Mouse (Mus musculus) cerebellum, postnatal 10 days (tissue): ENCODE data around the gene Slc41a2.

Experiments
- DNase-seq, 2 experiments: peaks; one replicate each; pipeline ENCODE4 v3.0.0; 2021; ENCODE audit warnings: mixed read lengths in 2 of 2

Slc41a2 gene

DNA sequence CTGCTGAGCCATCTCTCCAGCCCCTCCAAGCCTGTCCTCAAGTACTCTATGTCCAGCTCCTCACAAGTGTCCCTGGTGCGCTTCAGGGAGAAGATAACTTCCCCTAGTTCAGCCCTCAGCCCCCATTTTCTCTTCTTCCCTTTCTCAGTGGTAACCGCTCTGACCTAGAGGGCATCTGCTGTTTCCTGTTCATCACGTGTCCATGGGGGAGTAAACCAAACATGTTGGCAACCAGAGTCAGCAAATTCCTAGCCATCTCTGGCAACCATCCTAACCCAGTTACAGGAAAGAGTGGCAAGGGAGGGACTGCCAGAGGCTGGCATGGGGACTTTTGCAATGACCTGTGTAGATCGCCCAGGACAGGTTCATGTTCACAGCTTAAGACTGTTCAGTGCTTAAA, 36.0 kb downstream of the Slc41a2 start:
- DNase-seq, result peak; percentile 6 to 15

DNA sequence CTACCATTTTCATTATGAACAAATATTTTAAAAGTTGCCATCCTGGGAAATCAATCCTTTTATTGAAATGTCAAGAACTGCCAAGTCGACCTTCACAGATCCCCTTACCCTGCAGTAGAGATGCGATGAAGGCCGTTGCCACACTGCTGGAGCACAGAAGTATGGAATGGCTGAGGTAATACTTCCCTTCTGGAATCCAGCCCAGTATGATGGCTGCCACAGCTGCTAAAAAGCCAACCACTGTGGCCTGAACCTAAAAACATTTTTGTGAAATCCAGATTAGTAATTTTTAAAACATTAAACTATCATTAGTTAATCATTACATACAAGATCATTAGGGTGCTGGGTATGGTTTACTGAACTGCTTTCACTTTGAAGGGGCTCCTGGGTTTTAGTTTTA, 36.6 kb downstream of the Slc41a2 start:
- no peak for DNase-seq

DNA sequence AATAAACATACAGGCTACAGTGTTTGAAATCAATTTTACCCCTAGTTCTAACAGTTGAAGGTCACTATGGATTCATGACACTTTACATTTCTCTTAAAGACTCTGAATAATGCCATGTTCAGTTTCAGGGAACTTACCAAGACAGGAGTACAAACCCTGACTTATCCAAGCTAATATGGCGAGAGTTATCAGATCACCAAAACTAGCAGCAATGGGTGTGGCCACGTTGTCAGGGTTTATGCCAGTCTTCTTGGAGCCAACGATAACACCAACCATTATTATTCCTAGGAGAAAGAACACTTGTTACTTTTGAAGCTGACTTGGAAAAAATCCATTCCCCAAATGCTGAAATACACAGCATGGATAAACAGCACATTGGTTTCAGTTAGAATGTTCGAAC, 40.7 kb downstream of the Slc41a2 start:
- no peak for DNase-seq

DNA sequence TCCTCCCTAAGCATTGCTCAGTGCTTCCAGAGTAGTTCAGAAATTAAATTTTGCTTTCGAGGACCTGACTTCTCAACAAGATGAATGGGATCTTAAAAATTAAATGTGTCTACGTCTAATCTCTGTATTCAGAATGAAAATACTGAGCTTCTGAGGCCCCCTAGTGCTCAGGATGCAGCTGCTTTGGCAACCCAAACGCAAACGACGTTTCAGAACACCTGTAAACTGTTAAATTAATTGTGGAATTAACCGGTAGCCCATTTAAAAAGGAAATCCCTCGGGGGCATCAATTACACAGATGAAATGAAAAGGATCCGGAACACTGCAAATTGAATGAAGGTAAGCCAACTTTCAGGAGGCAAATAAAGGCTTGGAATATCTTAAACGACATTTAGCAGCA, 42.9 kb downstream of the Slc41a2 start:
- peak; percentile 28 to 31 for DNase-seq

DNA sequence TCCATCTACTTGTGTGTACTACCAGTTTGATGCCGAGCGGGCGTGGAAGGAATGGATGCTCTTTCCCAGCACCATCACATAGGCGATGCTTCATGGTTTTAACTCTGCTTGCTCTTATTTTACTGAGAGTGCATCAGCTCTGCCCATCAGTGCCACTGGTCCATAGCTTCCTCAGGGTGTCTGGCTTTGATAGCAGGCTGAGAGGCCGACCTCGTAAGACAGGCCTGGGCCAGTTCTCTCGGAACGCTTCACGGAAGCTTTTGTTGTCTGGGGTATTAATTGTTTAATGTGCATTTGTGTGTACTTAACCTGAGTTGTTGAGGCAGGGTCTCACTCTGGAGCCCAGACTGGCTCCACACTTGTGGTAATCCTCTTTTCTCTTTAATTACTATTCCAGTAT, 44.3 kb downstream of the Slc41a2 start:
- DNase-seq, result no peak

DNA sequence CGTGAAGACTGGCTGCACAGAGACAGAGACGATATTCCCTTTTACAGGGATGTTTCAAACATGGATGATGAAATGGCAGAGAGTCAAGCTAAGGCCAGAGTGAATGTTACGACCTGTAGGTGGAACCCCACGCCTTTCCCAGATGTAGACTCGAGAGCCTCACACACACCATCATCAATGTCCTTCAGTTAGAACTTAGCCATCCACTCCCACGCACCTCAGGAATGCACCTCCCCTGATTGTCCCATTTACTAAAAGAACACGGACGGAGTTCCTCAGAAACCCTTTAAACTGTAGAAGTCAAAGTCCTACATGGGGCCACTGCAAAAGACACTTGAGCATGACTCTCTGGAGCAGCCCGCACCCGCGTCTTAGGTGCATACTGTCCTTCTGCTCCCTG, 46.0 kb downstream of the Slc41a2 start:
- no peak for DNase-seq

DNA sequence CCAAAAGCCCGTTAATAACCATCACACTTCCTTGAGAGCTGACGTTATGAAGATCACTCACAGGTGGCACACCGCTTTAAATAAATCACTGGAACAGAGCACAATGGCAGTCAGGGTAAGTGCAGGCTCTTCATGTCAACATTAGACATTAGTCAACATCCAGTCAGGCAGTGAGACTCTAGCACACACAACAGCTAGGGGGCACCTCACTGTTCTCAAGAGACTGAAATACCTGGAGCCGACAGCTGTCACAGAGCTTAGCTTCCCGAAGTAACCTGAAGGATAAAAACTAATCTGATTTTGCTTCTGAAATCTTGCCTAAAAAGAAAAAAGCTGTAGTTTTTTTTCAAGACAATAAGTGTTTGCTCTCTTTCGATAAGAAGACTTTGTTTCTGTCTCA, 49.9 kb downstream of the Slc41a2 start:
- no peak for DNase-seq

DNA sequence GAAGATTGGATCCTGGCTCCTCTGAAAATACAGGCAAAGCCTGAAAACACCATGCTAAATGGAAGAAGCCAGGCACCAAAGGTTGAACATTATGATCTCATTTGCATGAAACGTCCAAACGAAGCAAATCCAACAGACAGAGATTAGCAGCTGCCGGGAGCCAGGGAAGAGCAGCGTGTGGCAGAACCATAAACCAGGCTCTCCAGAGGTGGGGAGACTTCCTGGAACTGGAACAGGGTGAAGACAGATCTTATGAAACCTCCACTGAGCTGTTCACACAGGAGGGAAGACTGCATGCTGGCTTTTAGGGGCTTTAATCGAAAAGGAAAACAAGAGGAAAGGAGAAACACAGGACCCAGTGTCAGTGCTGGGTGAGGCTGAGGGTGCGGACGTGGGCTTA, 51.3 kb downstream of the Slc41a2 start:
- no peak for DNase-seq

DNA sequence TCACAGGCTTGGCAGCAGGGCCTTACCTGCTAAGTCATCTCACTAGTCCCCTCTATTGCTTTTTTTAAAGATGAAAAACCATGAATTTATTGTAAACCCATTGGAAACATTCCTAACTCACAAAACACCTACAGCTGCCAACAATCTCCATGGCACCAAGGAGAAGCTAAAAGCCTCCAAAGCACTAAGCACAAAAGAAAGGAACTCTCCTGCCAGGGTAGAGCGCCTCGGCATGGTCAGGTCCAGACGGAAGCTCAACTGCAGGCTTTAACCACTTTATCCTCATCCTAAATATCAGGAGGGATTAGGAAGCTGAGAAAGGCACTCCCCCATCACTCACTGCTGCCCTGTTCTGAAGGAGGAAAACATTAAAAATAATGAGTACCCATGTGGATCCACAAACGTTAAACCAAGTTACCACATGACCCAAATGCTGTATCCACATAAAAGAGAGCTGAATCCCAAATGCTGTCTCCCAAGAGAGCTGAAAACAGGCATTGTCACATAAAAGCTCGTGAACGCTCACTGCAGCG, 51.9 kb downstream of the Slc41a2 start:
- DNase-seq, result no peak

DNA sequence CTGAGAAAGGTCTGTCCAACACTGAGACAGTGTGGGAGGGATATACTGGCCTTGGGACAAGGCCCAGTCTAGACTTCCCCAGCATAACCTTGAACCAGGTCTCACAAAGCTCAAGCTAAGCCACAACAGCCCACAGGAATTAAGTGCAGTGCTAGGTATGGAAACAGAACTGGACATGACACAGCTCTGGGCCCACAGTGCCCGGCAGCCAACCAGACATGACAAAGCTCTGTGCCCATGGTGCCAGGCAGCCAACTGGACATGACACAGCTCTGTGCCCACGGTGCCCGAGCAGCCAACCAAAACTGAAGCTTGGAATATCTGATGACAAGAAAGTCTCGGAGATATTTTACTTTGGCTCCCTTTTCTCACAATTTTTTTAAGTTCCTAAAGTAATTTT, 52.8 kb downstream of the Slc41a2 start:
- DNase-seq, result peak; percentile 70 to 81

DNA sequence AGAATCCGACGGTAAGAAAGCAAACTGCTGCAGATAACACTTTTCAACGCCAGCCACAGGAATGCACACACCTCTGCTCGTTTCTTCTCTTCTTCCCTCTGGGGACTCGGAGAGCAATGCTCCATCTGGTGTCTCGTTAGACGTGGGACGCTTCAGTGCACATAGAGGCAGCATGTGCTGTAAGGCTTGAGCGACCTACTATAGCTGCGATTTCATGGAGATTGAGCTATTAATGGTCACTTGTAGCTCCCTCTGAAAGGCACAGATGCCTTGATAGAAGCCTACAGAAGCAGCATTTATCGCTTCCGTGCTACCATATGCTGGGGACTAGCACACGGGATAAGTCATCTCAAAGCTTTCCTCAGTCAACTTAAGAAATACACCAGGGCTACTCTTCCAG, 71.0 kb downstream of the Slc41a2 start:
- peak; percentile 70 to 71 for DNase-seq

DNA sequence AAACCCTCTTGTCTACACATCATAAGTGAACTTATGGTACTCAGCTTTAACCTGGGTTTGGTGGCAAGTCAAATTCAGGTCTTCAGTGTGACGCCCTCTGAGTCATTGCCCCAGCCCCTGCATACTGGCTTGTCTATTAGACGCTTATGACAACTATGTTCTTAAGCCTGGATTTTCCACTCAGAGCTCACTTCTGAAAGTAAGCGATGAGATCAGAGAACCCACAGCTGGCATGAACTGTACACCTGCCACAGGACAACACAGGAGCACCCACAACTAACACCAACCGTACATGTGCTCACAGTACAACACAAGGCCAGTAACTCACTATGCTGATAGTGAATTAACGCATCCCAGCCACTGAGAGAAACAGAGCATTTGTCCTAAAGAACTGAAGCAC, 71.4 kb downstream of the Slc41a2 start:
- no peak for DNase-seq

DNA sequence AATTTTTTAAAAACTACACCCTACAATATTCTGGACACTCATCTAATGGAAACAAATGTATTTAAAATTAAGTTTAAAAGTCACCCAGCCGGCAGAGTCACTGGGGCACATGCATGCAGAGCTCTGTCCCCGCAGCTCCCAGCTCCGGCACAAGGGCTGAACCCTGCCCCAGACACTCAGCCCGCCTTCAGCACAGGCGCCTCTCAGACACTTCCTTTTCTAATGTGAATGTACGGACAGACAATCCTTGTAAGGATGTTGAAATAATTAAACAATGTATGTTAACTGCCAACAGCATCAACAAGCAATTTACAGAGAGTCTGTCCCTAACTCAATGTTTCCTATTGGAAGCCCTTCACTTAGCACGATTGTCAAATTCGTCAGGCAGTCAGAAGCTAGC, 73.0 kb downstream of the Slc41a2 start:
- DNase-seq, result no peak

DNA sequence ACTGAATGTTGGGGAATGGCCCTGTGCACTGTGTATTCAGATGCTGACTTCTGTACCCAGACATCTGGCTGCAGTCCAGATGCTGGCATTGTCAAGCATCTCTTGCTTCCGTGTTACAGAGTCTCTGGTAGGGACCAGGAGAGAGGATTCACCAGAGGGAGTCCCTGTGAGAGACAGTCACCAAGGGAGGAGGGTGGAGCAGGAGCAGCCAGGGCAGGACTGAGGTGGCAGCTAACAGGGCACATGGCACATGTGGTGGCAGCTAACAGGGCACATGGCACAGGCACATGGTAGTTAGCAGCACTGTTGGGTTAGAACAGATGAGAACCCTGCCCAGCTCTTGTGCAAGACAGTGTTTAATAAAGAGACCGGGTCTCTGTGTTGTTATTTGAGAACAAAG, 73.6 kb downstream of the Slc41a2 start:
- peak in 1 of 2 experiments; percentile 15 for DNase-seq

DNA sequence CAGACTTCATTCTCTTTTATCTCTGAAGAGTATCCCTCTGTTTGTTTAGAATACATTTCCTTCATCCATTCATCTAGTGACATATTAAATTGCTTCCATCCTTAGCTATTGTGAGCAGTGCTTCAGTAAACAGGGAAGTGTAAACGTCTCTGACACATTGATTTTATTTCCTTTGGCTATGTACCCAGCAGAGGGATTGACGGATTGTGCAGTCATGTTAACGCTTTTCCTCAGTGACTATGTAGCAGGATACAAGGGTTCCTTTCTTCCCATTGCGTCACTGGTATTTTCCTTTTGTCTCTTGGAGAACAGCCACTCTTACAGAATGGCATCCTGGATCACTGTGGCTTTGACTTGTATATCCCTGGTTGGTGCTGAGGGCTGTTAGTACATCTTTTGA, 76.4 kb downstream of the Slc41a2 start:
- DNase-seq, result no peak

DNA sequence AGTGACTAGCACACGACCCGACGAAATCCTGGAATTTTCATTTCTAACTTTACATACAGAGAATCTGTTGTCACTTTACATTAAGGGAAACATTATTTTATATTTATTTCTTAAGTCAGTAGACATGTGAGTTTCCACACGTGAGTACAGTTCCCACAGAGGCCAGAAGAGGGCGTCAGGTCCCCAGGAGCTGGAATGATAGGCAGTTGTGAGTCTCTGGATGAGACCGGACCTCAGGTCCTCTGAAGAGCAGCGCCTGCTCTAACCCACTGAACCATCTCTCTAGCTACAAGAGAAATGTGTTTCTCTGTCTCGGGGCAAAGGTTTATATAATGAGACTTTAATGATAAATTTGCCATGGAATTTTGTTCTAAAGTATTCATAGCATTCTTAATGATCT, 86.3 kb downstream of the Slc41a2 start:
- DNase-seq, result peak; percentile 43 to 61

DNA sequence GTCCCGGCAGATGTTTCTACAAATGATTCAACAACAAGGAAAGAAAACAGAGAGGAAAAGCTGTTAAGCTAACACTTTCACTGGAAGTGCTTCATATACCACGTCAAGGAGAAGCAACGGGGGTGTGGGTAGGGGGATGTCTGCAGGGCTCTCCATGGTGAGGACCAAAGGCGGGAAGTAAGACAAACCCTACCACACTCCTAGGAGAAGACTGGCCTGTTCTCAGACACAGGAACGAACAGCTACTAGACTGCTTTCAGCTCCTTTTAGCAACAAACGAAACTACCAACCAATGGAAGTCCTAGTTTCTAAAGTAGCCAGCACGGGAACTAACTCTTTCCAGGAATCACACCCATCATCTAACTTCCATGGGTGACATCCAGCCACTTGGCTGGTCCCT, 89.6 kb downstream of the Slc41a2 start:
- DNase-seq, result no peak

DNA sequence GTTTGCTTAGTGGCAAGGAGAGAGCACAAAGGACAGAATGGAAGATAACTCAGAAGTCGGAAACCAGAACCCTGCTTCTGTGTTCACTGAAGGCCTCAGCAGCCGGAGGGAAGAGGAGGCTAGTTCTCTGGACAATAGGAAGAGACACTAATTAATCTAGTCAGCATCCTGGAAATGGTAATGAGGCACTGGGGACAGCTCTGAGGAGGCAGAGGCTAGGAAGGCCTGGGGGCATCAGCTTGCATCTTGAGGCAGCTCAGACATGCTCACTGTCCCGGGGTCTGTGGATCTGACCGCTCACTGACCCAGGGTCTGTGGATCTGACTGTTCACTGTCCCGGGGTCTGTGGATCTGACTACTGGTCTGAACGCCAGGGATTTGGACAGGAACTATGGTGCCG, 92.0 kb downstream of the Slc41a2 start:
- DNase-seq, result no peak

DNA sequence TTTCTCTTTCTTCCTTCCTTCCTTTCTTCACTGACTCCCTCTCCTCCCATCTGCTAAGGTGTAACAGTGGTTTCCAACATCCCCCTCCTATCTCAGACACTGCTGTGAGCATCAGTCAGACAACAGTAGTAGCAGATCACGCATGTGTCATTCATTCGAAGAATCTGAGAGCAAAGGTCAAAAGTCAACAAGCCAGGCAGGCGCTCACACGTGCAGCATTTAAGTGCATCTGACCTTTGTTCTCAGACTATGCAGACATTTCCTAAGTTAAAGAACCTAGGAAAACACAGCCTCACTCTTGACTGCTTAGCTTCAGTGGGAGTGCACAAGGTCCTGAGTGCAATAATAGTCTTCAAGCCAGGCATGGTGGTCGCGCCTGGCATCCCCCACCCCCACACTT, 93.6 kb downstream of the Slc41a2 start:
- no peak for DNase-seq

DNA sequence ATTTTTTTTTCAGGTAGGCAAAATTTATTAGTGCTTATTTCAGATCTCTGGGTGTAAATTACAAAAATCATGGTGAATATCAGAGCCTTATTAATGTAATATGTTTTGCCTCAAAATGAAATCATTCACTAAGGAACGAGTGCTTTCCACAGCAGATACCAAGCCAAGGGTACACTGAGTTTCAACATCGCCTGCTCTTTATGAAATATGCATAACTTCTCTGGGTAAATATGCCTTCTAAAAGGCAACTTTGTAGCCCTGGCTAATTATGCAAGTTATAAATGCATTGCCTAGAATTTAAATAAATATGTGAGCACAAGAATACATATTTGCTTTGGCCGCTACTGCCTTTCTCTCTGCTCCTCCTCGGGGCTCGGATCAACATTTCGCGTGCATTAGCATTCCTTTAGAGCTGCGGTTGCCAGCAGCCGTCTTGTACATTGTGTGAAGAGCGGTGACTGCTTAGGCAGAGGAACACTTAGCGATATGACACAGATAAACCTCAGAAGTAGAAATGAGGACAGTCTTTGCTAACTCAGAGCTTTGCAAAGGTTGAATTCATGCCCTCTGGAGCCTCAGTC, 95.5 kb downstream of the Slc41a2 start:
- DNase-seq, result no peak

DNA sequence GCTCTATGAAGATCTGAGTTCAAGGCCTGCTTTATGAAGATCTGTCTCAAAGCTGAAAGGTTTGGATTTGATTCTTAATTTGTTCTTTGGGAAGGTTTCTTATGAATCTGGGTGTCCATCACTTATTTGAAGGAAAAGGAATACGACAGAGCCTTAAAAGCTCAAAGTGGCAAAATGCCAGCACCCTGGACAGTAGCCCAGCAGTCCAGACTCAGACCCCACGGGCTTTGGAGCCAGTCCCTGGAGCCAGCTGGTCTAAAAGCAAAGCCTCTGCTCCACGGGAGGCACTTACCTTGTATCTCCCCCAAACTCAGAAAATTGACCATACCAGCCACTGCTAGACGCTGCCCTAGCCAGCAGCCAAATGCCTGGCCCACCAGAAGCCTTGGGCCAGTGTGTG, 103.3 kb downstream of the Slc41a2 start:
- peak; percentile 37 to 53 for DNase-seq

DNA sequence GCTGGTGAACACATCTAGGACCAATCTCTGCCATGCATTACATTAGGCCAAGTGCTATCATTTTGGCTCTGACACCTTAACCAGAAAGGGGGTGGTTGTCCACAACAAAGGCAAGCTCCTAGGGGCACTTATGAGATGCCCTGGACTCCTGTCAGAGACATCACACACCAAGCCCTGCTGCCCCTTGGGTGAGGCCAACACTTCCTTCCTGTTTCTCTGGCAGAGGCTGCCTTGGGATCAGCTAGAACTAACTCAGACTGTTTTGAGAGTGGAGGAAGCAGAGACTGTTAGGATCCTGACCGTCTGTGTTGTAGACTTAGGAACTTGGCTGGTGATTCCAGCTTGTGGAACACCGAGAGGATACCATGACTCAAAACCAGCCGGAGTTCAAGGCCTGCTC, 103.7 kb downstream of the Slc41a2 start:
- no peak for DNase-seq

DNA sequence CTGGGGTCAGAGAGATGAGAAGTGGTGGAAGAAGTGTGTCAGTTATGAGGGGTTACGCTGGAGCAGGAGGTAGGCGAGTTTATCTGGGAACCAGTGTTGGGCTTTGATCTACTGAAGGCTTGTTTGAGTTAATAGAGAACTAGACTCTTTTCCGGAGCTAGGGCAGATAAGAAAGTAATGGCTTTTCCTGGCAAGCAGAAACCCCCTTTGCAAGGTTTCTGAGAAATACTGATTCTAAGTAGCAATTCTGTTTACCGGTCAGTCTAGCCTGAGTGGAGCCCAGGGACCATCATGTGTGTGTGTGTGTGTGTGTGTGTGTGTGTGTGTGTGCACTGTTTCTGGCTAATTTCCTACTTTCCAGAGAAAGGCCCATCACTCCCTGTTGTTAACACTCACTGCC, 109.1 kb downstream of the Slc41a2 start:
- no peak for DNase-seq

DNA sequence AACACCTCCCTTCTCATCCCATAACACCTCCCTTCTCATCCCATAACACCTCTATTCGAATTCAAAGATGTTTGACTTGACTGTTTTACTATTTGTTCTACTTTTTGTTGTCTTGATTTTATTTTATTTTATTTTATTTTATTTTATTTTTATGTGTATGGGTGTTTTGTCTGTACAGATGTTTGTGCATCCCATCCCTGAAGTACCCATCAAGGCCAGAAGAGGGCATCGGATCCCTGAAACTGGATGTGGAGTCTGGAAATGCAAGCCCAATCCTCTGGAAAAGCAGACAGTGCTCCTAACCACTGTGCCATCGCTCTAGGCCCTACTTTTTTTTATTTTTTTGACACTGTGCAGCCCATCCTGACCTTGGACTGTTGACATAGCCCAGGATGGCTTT, 112.7 kb downstream of the Slc41a2 start:
- DNase-seq, result peak; percentile 65 to 73

DNA sequence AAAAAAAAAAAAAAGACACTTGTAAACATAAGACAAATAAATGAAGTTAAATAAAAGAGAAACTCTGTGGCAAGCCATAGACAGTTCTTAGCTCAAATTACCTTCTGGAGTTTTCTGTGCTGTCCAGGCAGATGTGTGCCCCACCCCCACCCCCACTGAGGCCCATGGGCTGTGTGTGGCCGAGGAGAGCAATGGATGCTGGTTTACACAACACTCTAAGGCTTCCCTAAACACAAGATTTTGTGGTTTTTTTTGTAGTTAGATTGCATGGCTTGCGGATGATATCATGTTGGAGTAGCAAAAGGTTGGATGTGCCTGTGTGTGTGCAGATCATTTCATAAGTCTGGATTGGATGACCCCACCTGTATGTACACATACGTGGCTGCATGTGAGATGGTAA, 116.8 kb downstream of the Slc41a2 start:
- DNase-seq, result no peak

DNA sequence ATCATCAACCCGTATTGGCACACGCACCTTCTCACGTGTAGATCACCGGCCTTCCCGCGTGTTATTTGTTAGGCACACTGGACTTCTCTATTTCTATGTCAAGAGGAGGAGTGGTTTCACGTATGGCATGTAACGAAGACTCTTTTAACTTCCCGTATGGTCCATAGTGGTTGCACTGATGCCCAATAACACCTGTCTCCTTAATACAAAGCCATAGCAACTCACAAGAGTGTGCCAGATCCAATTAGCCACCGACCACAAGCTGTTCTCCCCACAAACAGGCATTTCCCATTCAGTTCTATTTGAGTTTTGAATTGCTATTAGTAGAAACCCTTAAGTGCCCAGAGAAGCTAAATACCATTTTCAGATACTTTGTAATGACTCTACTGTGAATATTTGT, 117.5 kb downstream of the Slc41a2 start:
- no peak for DNase-seq
